Mouse (Mus musculus): ENCODE measurements around the gene Lcn10.
"Not testable (repeated sequence)": the region's sequence is repeated elsewhere in the genome, so short reads cannot be mapped to it uniquely, and the experiment has no call there.

The Lcn10 gene

GRCm38 (mm10) chr2:25682426-25682825 lies at the start of gene Lcn10:
Lcn10 (plus strand) TSS chr2:25682726.
- no peak for DNase-seq (ENCODE audit: low read depth, low spot score)

GRCm38 (mm10) chr2:25633616-25634015 lies 48.9 kb upstream of the Lcn10 start:
- no peak for DNase-seq (ENCODE audit: low read depth, low spot score)

- no peak for DNase-seq (ENCODE audit: low read depth, low spot score)
These were observed 48.5 kb upstream of the Lcn10 start for GRCm38 (mm10) chr2:25634046-25634445.

- peak; percentile 18 for DNase-seq (ENCODE audit: low read depth, low spot score)
These were observed 42.6 kb upstream of the Lcn10 start for GRCm38 (mm10) chr2:25639890-25640289.

- DNase-seq (ENCODE audit: low read depth, low spot score): no peak
These were observed 29.6 kb upstream of the Lcn10 start, which contains the start of gene Lcn8 for GRCm38 (mm10) chr2:25652902-25653301. Lcn8 (plus strand) TSS chr2:25653120.

- no peak for DNase-seq (ENCODE audit: low read depth, low spot score)
These were observed 28.0 kb upstream of the Lcn10 start for GRCm38 (mm10) chr2:25654502-25654901.

- DNase-seq (ENCODE audit: low read depth, low spot score): no peak
These were observed 25.8 kb upstream of the Lcn10 start for GRCm38 (mm10) chr2:25656691-25657090.

- no peak for DNase-seq (ENCODE audit: low read depth, low spot score)
These were observed 25.3 kb upstream of the Lcn10 start for GRCm38 (mm10) chr2:25657246-25657645.

- DNase-seq (ENCODE audit: low read depth, low spot score): no peak
These were observed 24.9 kb upstream of the Lcn10 start, which contains the start of gene Lcn5 for GRCm38 (mm10) chr2:25657652-25658051. Lcn5 (plus strand) TSS chr2:25657952.

GRCm38 (mm10) chr2:25660279-25660678 lies 22.2 kb upstream of the Lcn10 start:
- DNase-seq (ENCODE audit: low read depth, low spot score): no peak

GRCm38 (mm10) chr2:25661245-25661970 lies 21.1 kb upstream of the Lcn10 start:
- DNase-seq (ENCODE audit: low read depth, low spot score): no peak

GRCm38 (mm10) chr2:25663511-25663910 lies 19.0 kb upstream of the Lcn10 start:
- no peak for DNase-seq (ENCODE audit: low read depth, low spot score)

GRCm38 (mm10) chr2:25664125-25664524 lies 18.4 kb upstream of the Lcn10 start:
- no peak for DNase-seq (ENCODE audit: low read depth, low spot score)

GRCm38 (mm10) chr2:25666516-25666915 lies 16.0 kb upstream of the Lcn10 start:
- no peak for DNase-seq (ENCODE audit: low read depth, low spot score)

GRCm38 (mm10) chr2:25676486-25676885 lies 6.0 kb upstream of the Lcn10 start, which contains the start of gene Lcn6:
Lcn6 (plus strand) TSS chr2:25676786.
- no peak for DNase-seq (ENCODE audit: low read depth, low spot score)

- no peak for DNase-seq (ENCODE audit: low read depth, low spot score)
These were observed 3.0 kb upstream of the Lcn10 start for GRCm38 (mm10) chr2:25679559-25679958.

GRCm38 (mm10) chr2:25686941-25687340 lies 4.4 kb downstream of the Lcn10 start:
- no peak for DNase-seq (ENCODE audit: low read depth, low spot score)

- peak; percentile 54 for DNase-seq (ENCODE audit: low read depth, low spot score)
These were observed 12.1 kb downstream of the Lcn10 start for GRCm38 (mm10) chr2:25694605-25695004.

- no peak for DNase-seq (ENCODE audit: low read depth, low spot score)
These were observed 14.4 kb downstream of the Lcn10 start for GRCm38 (mm10) chr2:25696951-25697350.

- DNase-seq (ENCODE audit: low read depth, low spot score): no peak
These were observed 16.2 kb downstream of the Lcn10 start for GRCm38 (mm10) chr2:25698696-25699095.

GRCm38 (mm10) chr2:25699743-25700142 lies 17.2 kb downstream of the Lcn10 start, which contains the start of gene Obp2a:
Obp2a (plus strand) TSS chr2:25700043.
- DNase-seq (ENCODE audit: low read depth, low spot score): not testable (repeated sequence)

GRCm38 (mm10) chr2:25701001-25701400 lies 18.5 kb downstream of the Lcn10 start:
- DNase-seq (ENCODE audit: low read depth, low spot score): no peak

GRCm38 (mm10) chr2:25703706-25704105 lies 21.2 kb downstream of the Lcn10 start:
- DNase-seq (ENCODE audit: low read depth, low spot score): no peak
